Mouse (Mus musculus) frontal cortex, postnatal 36 days (tissue): ENCODE data around the gene Ppp1r2.
A peak's percentile ranks its signal among the peaks of the same experiment; 100 is the strongest.

Experiments used
- DNase-seq, 2 experiments: peaks; one replicate each; pipeline ENCODE4 v3.0.0; 2022; ENCODE audit warnings: low spot score in 2 of 2

Ppp1r2 gene

GRCm38 (mm10) chr16:31290751-31291365 is 15.8 kb upstream of the Ppp1r2 start:
- no peak for DNase-seq

GRCm38 (mm10) chr16:31290281-31290680 is 15.2 kb upstream of the Ppp1r2 start:
- DNase-seq: peak; percentile 78 to 89

- peak in 1 of 2 experiments; percentile 67 for DNase-seq
These were observed 12.6 kb upstream of the Ppp1r2 start for GRCm38 (mm10) chr16:31287712-31288111.

DNA sequence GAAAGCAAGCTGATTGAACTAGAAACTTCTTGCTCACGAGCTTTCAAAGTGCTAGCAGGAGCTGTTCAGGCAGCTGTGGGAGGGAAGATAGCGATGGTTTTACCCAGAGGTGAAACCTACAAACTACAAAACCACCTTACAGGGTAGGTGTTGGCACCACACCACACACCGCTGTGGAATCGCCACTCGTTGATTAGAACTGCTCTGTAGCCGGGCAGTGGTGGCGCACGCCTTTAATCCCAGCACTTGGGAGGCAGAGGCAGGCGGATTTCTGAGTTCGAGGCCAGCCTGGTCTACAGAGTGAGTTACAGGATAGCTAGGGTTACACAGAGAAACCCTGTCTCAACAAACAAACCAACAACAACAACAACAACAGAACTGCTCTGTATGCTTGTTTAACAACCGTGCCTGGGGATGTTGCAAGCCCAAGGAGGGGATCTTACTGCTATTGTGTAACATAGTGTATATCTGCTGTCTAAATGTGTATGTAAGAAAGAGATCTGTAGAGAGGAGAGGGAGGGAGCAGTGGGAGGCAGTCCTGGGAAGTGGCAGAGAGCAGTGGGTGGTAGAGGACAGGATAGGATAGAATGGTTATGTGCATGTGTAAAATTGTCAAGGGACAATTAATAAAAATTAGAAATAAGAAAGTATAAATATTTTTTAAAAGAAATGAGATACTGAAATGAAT is 11.9 kb upstream of the Ppp1r2 start:
- DNase-seq: no peak

DNA sequence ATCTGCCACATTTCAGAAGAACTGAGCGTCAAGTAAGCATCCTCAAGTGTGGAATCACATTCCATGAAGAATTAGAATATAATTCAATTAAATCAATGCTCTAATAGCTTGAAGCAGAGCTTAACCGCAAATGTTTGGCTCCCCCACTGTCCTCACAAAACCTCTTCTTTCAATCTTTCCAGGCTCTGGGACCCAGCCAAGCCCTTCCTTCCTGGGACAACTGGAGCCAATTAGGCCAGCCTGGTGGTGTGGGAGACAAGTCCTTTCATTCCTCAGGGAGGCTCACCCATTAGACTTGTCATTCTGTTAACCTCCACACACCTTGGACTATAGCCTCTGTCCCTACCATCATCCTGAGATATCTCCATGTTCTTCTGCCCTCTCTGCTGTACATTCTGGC is 6.9 kb upstream of the Ppp1r2 start:
- no peak for DNase-seq

DNA sequence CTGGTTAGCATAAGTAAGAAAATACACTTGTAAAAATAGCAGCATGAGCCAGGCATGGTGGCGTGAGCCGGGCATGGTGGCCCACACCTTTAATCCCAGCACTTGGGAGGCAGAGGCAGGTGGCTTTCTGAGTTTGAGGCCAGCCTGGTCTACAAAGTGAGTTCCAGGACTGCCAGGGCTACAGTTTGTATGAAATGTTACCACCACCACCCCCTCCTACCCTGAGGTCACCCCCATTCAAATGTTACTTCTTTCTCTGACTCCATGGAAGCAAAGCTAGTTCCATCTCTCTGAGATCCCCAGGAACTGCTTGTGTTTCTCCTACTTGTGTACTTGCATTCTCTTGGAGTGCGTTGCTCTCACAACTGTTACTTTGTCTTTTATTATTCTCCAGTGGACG is 5.1 kb upstream of the Ppp1r2 start:
- no peak for DNase-seq

- DNase-seq: no peak
These were observed 3.5 kb upstream of the Ppp1r2 start for GRCm38 (mm10) chr16:31278581-31278980.

- DNase-seq: no peak
These were observed 3.0 kb upstream of the Ppp1r2 start for GRCm38 (mm10) chr16:31278081-31278480.

DNA sequence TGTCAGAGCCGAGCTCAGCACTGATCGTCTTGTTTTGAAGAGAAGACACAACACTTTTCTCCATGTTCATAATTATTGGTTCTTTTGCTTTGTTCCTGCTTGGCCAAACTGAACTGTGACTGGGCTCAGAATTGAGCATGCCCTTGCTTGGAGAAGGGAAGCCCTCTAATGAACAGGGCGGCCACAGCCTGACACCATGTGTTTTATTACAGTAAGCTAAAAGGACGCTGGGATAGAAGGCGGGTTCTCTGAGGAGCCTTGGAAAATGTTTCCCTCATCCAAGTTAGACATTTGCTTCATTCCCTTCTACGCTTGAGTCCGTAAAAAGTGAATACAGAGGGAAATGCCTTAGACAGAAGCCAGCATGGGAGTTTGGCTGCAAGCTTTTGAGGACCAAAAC is 1.9 kb upstream of the Ppp1r2 start:
- DNase-seq: no peak

DNA sequence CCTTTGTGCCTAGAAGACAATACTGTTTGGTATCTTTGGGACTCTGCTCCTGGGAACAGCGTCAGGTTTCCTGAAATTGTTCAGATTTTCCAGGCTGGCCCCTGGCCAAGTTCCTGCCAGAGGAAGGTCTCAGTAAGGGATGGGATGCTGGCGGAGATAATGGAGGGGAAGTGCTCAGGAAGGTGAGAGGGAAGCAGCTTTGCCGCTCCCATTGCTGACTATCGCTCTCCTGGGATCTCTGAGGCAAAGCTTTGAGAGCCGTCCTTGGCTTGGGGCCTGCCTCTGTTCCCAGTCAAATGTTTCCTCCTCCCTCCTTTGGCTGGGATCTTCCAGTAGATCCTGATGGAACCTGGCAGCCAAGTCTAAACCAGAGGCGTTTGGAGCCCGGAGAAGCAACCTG is 1.5 kb upstream of the Ppp1r2 start:
- DNase-seq: peak; percentile 24 to 31

- DNase-seq: no peak
These were observed 993 bp downstream of the Ppp1r2 start for GRCm38 (mm10) chr16:31274084-31274483.

DNA sequence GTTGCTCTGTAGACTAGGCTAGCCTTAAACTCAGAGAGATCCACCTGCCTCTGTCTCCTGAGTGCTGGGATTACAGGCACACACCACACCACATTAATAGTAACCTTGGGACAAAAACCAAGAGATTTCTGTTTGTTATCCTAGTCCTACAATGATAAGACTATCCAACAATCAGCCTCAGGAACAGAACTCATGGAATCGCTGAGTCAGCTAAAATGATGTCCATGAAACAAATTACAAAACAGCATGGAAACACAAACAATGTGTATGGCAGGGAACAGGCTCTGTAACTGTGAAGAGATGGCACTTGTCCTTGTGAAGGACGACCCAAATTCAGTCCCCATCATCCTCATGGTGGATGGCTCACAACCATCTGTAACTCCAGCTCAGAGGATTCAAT is 8.4 kb downstream of the Ppp1r2 start:
- no peak for DNase-seq

- no peak for DNase-seq
These were observed 18.9 kb downstream of the Ppp1r2 start for GRCm38 (mm10) chr16:31256151-31256550.

- DNase-seq: no peak
These were observed 19.4 kb downstream of the Ppp1r2 start for GRCm38 (mm10) chr16:31255685-31256084.

- DNase-seq: no peak
These were observed 25.7 kb downstream of the Ppp1r2 start for GRCm38 (mm10) chr16:31249401-31249800.

- DNase-seq: peak; percentile 36 to 60
These were observed 26.4 kb downstream of the Ppp1r2 start for GRCm38 (mm10) chr16:31248717-31249116.

- DNase-seq: no peak
These were observed 27.6 kb downstream of the Ppp1r2 start for GRCm38 (mm10) chr16:31247442-31247841.

DNA sequence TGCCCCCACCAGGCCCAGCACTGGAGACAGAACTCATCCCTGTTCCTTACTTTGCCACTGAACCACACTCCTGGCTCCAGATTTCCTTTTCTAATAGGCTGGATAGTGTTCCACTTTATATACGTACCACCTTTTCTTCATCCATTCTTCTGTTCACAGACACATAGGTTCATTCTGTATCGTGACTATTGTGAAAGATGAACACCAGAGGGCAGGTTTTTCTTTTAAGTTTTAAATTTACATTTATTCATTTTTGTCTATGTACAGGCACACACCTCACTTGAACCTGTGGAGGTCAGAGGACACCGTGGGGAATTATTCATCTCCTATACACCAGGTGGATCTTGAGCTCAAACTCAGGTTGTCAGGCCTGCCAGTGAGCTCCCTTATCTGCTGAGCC is 31.0 kb downstream of the Ppp1r2 start:
- DNase-seq: no peak

DNA sequence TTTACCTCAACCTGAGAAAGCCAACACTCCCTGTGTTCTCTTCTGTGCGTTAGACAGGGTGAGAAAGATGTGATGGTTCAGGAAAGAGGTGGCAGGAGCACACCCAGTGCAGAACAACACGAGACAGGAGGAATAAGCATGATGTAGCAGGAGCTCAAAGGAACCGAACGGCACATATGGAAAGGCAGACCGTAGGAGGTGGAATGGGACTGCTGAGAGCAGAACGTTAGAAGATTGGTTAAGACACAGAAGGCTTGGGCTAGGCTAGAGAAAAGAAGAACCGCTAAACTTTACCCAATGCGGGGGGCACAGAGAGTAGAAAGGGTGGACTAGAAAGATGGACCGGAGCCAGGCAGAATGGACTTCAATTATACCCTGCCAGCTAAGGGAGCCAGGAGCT is 33.6 kb downstream of the Ppp1r2 start:
- peak; percentile 48 to 74 for DNase-seq

DNA sequence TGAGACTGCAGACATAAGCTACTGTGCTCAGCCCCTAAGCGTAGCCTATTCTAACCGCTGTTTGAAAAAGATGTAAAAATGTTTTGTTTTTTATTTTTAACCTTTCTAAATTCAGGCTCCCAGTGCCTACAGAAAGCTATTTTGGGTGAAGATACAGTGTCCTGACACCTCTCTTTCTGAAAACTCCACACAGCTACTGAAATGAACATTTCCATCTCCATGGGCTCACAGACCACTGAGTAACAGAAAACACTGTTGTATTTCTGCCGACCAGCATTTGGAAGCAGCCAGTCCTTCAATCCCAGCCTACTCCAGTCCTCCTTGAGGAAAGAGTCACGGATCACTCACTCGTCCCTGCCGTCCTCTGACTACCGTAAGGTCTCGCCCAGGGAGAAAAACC is 34.5 kb downstream of the Ppp1r2 start:
- DNase-seq: peak in 1 of 2 experiments; percentile 52

GRCm38 (mm10) chr16:31238281-31238680 is 36.8 kb downstream of the Ppp1r2 start:
- no peak for DNase-seq

- no peak for DNase-seq
These were observed 39.4 kb downstream of the Ppp1r2 start for GRCm38 (mm10) chr16:31235457-31236310.
